Mouse (Mus musculus): Measurements from ENCODE around the gene Hs6st3.

GRCm38 (mm10) chr14:119558356-119558755 lies 420.2 kb downstream of the Hs6st3 start:
- TF ChIP-seq CTCF (IDR thresholded peaks at IDR 0.05; ENCODE audit: low read depth): no peak
- no peak for TF ChIP-seq EP300 (optimal IDR thresholded peaks at IDR 0.05)
